ENCODE assay signal across 26 mouse cellular contexts in genomic region chr9:63632045-63632444, GRCm38 (mm10). TPM values are rescaled to one million over a fixed set of nuclear protein-coding genes. Genes with fewer than 3 reads are reported as not detected.
DNase-seq lines count a peak whose midpoint lies in the region; ATAC-seq and TF ChIP-seq lines count a peak whose summit lies in the region.
"Had no signal": no experiment of that assay in that cellular context is flagged by ENCODE, and none has a peak within 500 bp of the region (broad histone marks: within the 10 kb centered on the region; RNA-seq: fewer than 3 reads in every experiment).

No protein-coding gene starts in this region.

- H3K36me3 ChIP-seq in hindbrain, postnatal 0 days (ENCODE audit: insufficient read depth, low read length): peaks cover 13% of the 10 kb centered on the region
- H3K36me3 ChIP-seq in hindbrain, embryonic 13.5 days: peaks cover 56% of the 10 kb centered on the region
- H3K36me3 ChIP-seq in liver, adult 2 months (ENCODE audit: control insufficient read depth, insufficient read depth, low read length): peaks cover 15% of the 10 kb centered on the region
- peaks cover 20% of the 10 kb centered on the region; the same call in 1 of the 2 replicates for H3K36me3 ChIP-seq in midbrain, postnatal 0 days (ENCODE audit: insufficient read depth, low read length)
- peaks cover 4% of the 10 kb centered on the region; the same call in 1 of the 2 replicates for H3K36me3 ChIP-seq in midbrain, embryonic 15.5 days (replicated peaks)

- no peak overlapping the region for H3K9ac ChIP-seq in hindbrain, postnatal 0 days (replicated peaks; ENCODE audit: low read length)
- no peak overlapping the region for H3K9ac ChIP-seq in hindbrain, embryonic 13.5 days
- H3K9ac ChIP-seq in liver, adult 2 months (ENCODE audit: low read depth, low read length): no peak overlapping the region
- no peak overlapping the region for H3K9ac ChIP-seq in midbrain, postnatal 0 days (replicated peaks; ENCODE audit: low read length, poor library complexity, severe bottlenecking)
- H3K9ac ChIP-seq in midbrain, embryonic 15.5 days: no peak overlapping the region
- H3K9ac ChIP-seq: embryonic facial prominence, embryonic 12.5 days; forebrain, embryonic 12.5 days; heart, embryonic 12.5 days had no signal

- peak; percentile 65 for TF ChIP-seq CTCF in hindbrain, postnatal 0 days (IDR thresholded peaks at IDR 0.05; ENCODE audit: low read depth)
- TF ChIP-seq CTCF in liver, adult 2 months (IDR thresholded peaks at IDR 0.05; ENCODE audit: low read depth, low read length): peak; percentile 17; the same call in 1 of the 2 replicates
- TF ChIP-seq CTCF in midbrain, postnatal 0 days (IDR thresholded peaks at IDR 0.05): peak; percentile 62

- DNase-seq in hindbrain, postnatal 0 days (ENCODE audit: low spot score): no peak
- DNase-seq in liver, adult 2 months (ENCODE audit: extremely low read depth, low read depth, low spot score): no peak
- no peak for DNase-seq in liver
- no peak for DNase-seq in midbrain, postnatal 0 days (ENCODE audit: low spot score)
- no peak for DNase-seq in spleen, adult 12 weeks (ENCODE audit: low spot score)
- DNase-seq: adrenal gland, adult 2 months; B cell, adult 2 months; cerebellum, adult 11-12 months; gastrocnemius, postnatal 10 days; heart, postnatal 10 days; kidney, adult 18-20 months; kidney, postnatal 25 days had no signal

- no peak for TF ChIP-seq POLR2A in liver, adult 2 months (IDR thresholded peaks at IDR 0.05; ENCODE audit: extremely low read depth, insufficient read depth, low read length)

- no peaks in the 10 kb centered on the region for H3K4me1 ChIP-seq in hindbrain, postnatal 0 days (ENCODE audit: insufficient read depth, low read length)
- H3K4me1 ChIP-seq in hindbrain, embryonic 13.5 days (replicated peaks): peaks cover 8% of the 10 kb centered on the region; the same call in 1 of the 2 replicates
- no peaks in the 10 kb centered on the region for H3K4me1 ChIP-seq in liver, adult 2 months (ENCODE audit: control insufficient read depth, insufficient read depth, low read length)
- H3K4me1 ChIP-seq in midbrain, postnatal 0 days (ENCODE audit: insufficient read depth, low read length): no peaks in the 10 kb centered on the region
- H3K4me1 ChIP-seq in midbrain, embryonic 15.5 days: no peaks in the 10 kb centered on the region
- H3K4me1 ChIP-seq: heart, embryonic 12.5 days had no signal

- H3K9me3 ChIP-seq in hindbrain, postnatal 0 days (ENCODE audit: low read length): no peaks in the 10 kb centered on the region
- H3K9me3 ChIP-seq in hindbrain, embryonic 13.5 days: no peaks in the 10 kb centered on the region
- no peaks in the 10 kb centered on the region for H3K9me3 ChIP-seq in midbrain, postnatal 0 days (ENCODE audit: low read length)
- H3K9me3 ChIP-seq in midbrain, embryonic 15.5 days: no peaks in the 10 kb centered on the region
- H3K9me3 ChIP-seq: embryonic facial prominence, embryonic 12.5 days; forebrain, embryonic 12.5 days; G1E; heart, embryonic 12.5 days; hindbrain, embryonic 10.5 days had no signal

- WGBS in hindbrain, postnatal 0 days: 56% methylated on average over 4 of the region's 4 CpGs
- WGBS in hindbrain, embryonic 13.5 days: 57% methylated on average over 4 of the region's 4 CpGs
- WGBS in liver, adult 2 months: 96% methylated on average over 4 of the region's 4 CpGs
- WGBS in midbrain, postnatal 0 days: 65% methylated on average over 4 of the region's 4 CpGs
- WGBS in midbrain, embryonic 15.5 days: 65% methylated on average over 4 of the region's 4 CpGs

- H3K4me3 ChIP-seq in hindbrain, postnatal 0 days (ENCODE audit: low read length): no peak overlapping the region
- H3K4me3 ChIP-seq in hindbrain, embryonic 13.5 days: no peak overlapping the region
- H3K4me3 ChIP-seq in liver, adult 2 months (ENCODE audit: insufficient read depth, low read depth, low read length): no peak overlapping the region
- no peak overlapping the region for H3K4me3 ChIP-seq in midbrain, postnatal 0 days (ENCODE audit: low read depth, low read length)
- H3K4me3 ChIP-seq in midbrain, embryonic 15.5 days: no peak overlapping the region
- H3K4me3 ChIP-seq: embryonic facial prominence, embryonic 12.5 days; erythroblast, embryonic 14.5 days; forebrain, embryonic 12.5 days; heart, embryonic 12.5 days; hindbrain, embryonic 10.5 days had no signal

- no peak overlapping the region for H3K27ac ChIP-seq in hindbrain, postnatal 0 days
- H3K27ac ChIP-seq in hindbrain, embryonic 13.5 days: no peak overlapping the region
- H3K27ac ChIP-seq in liver, adult 2 months (replicated peaks; ENCODE audit: insufficient read depth, low read depth, low read length): no peak overlapping the region
- no peak overlapping the region for H3K27ac ChIP-seq in midbrain, postnatal 0 days (ENCODE audit: low read depth, low read length)
- H3K27ac ChIP-seq in midbrain, embryonic 15.5 days: no peak overlapping the region
- H3K27ac ChIP-seq: embryonic facial prominence, embryonic 12.5 days; forebrain, embryonic 12.5 days; macrophage had no signal

- no peak overlapping the region for H3K4me2 ChIP-seq in hindbrain, postnatal 0 days (ENCODE audit: low read depth, low read length)
- H3K4me2 ChIP-seq in hindbrain, embryonic 13.5 days: no peak overlapping the region
- no peak overlapping the region for H3K4me2 ChIP-seq in midbrain, postnatal 0 days (ENCODE audit: low read depth, low read length, poor library complexity, severe bottlenecking)
- no peak overlapping the region for H3K4me2 ChIP-seq in midbrain, embryonic 15.5 days
- H3K4me2 ChIP-seq: embryonic facial prominence, embryonic 12.5 days; forebrain, embryonic 12.5 days; heart, embryonic 12.5 days had no signal

- no peaks in the 10 kb centered on the region for H3K27me3 ChIP-seq in hindbrain, postnatal 0 days (ENCODE audit: insufficient read depth, low read length)
- no peaks in the 10 kb centered on the region for H3K27me3 ChIP-seq in hindbrain, embryonic 13.5 days
- H3K27me3 ChIP-seq in liver, adult 2 months (ENCODE audit: control insufficient read depth, insufficient read depth, low read length): no peaks in the 10 kb centered on the region
- no peaks in the 10 kb centered on the region for H3K27me3 ChIP-seq in midbrain, postnatal 0 days (ENCODE audit: insufficient read depth, low read length)
- H3K27me3 ChIP-seq in midbrain, embryonic 15.5 days (replicated peaks): no peaks in the 10 kb centered on the region
- H3K27me3 ChIP-seq: CH12.LX; embryonic facial prominence, embryonic 12.5 days; forebrain, embryonic 12.5 days; heart, embryonic 12.5 days had no signal

- H3K79me2 ChIP-seq in liver, adult 2 months (ENCODE audit: control insufficient read depth, insufficient read depth, low read length): no peaks in the 10 kb centered on the region

- ATAC-seq in hindbrain, postnatal 0 days: no peak; the same call in 1 of the 2 replicates
- ATAC-seq in hindbrain, embryonic 13.5 days (ENCODE audit: low FRiP score): no peak
- ATAC-seq in midbrain, postnatal 0 days (ENCODE audit: low FRiP score): no peak
- no peak for ATAC-seq in midbrain, embryonic 15.5 days (replicated peaks)

RNA-seq across cellular contexts. Expression of gene Aagab, which starts 29.6 kb away (rescaled TPM):
- 30.9 and 37.0 TPM in 2 replicates for total RNA-seq in hindbrain, postnatal 0 days (2014; rRNA removed)
- 51.9 and 55.2 TPM in 2 replicates for polyA plus RNA-seq in hindbrain, postnatal 0 days (2015; fragmentation: Nextera tagmentation; extraction: Ambion mirVana)
- 59.1 and 61.0 TPM in 2 replicates for polyA plus RNA-seq in hindbrain, embryonic 13.5 days (2015; fragmentation: Nextera tagmentation; extraction: Ambion mirVana)
- 14.4 and 14.9 TPM in 2 replicates for total RNA-seq in liver, adult 2 months (2014; rRNA removed)
- 10.6 and 11.9 TPM in 2 replicates for polyA plus RNA-seq in liver, adult 2 months (2012; rRNA removed)
- 39.1 and 45.5 TPM in 2 replicates for total RNA-seq in midbrain, postnatal 0 days (2014; rRNA removed)
- 58.9 and 59.7 TPM in 2 replicates for polyA plus RNA-seq in midbrain, postnatal 0 days (2015; fragmentation: Nextera tagmentation; extraction: Ambion mirVana)
- polyA plus RNA-seq in midbrain, embryonic 15.5 days (2015; fragmentation: Nextera tagmentation; extraction: Ambion mirVana): 61.0 and 62.9 TPM in 2 replicates

RNA-seq across cellular contexts. Expression of gene Iqch, which starts 29.8 kb away (rescaled TPM):
- total RNA-seq in hindbrain, postnatal 0 days (2014; rRNA removed): 0.26 TPM in 1 of 2 replicates, not detected in the other
- 0.18 TPM in 2 replicates for polyA plus RNA-seq in hindbrain, postnatal 0 days (2015; fragmentation: Nextera tagmentation; extraction: Ambion mirVana)
- 0.21 and 0.34 TPM in 2 replicates for polyA plus RNA-seq in hindbrain, embryonic 13.5 days (2015; fragmentation: Nextera tagmentation; extraction: Ambion mirVana)
- 0.13 and 0.28 TPM in 2 replicates for total RNA-seq in liver, adult 2 months (2014; rRNA removed)
- polyA plus RNA-seq in liver, adult 2 months (2012; rRNA removed): 0.02 and 0.06 TPM in 2 replicates
- 0.14 TPM in 1 of 2 replicates, not detected in the other for total RNA-seq in midbrain, postnatal 0 days (2014; rRNA removed)
- 0.12 and 0.20 TPM in 2 replicates for polyA plus RNA-seq in midbrain, postnatal 0 days (2015; fragmentation: Nextera tagmentation; extraction: Ambion mirVana)
- 0.04 and 0.09 TPM in 2 replicates for polyA plus RNA-seq in midbrain, embryonic 15.5 days (2015; fragmentation: Nextera tagmentation; extraction: Ambion mirVana)
- total RNA-seq: gastrocnemius, postnatal 10 days; granulocyte monocyte progenitor cell, adult 5-6 weeks; heart, postnatal 10 days; monocyte, adult 5-6 weeks; neutrophil, adult 5-6 weeks had no signal
- polyA plus RNA-seq: adrenal gland, adult 2 months; erythroblast, embryonic 14.5 days; forebrain, embryonic 12.5 days; G1E; liver, embryonic 16.5 days; macrophage had no signal
